Mouse (Mus musculus): Measurements from ENCODE around the gene Dnase1l3.

- TF ChIP-seq CTCF (IDR thresholded peaks at IDR 0.05; ENCODE audit: low read depth, low read length) (no peak), POLR2A (IDR thresholded peaks at IDR 0.05; ENCODE audit: insufficient read depth, low read length) (no peak)
Observed at GRCm38 (mm10) chr14:7957049-7957448, 37.3 kb downstream of the Dnase1l3 start, which contains the start of gene Gm45521.
